Mouse (Mus musculus) C2C12 (cell line): ENCODE results near the gene Esrra. TPM values are rescaled to one million over a fixed set of nuclear protein-coding genes. Genes with fewer than 3 reads are reported as not detected.

Experiments
- H3K27me3 ChIP-seq: one replicate; pipeline ENCODE4 v1.6.1; 2011; ENCODE audit not compliant: control insufficient read depth, insufficient read depth, insufficient read length
- H3K36me3 ChIP-seq: one replicate; pipeline ENCODE4 v1.6.1; 2011; ENCODE audit not compliant: control insufficient read depth, insufficient read depth
- H3K4me3 ChIP-seq: one replicate; pipeline ENCODE4 v1.5.1; 2011; ENCODE audit warnings: mild to moderate bottlenecking, control low read depth; ENCODE audit not compliant: poor library complexity, insufficient read depth, severe bottlenecking
- H3K79me2 ChIP-seq: one replicate; pipeline ENCODE4 v1.6.1; 2011; ENCODE audit not compliant: control insufficient read depth, insufficient read depth
- H3K79me3 ChIP-seq: one replicate; pipeline ENCODE4 v1.6.1; 2011; ENCODE audit warnings: low read depth, control low read depth
- H3ac ChIP-seq: one replicate; pipeline ENCODE3; 2011; ENCODE audit warnings: low read depth; ENCODE audit not compliant: control insufficient read depth, insufficient read length
- CEBPB ChIP-seq: IDR thresholded peaks from one replicate; pipeline ENCODE4 v1.6.1; 2011; ENCODE audit warnings: low read depth, mild to moderate bottlenecking, control low read depth, moderate library complexity
- CTCF ChIP-seq: IDR thresholded peaks from one replicate; pipeline ENCODE4 v1.5.1; 2011; ENCODE audit not compliant: control insufficient read depth, insufficient read depth, insufficient read length
- FOSL1 ChIP-seq: IDR thresholded peaks from one replicate; pipeline ENCODE4 v1.8.0; 2011; ENCODE audit warnings: mild to moderate bottlenecking, low read length; ENCODE audit not compliant: poor library complexity, insufficient read depth, severe bottlenecking
- MAX ChIP-seq: IDR thresholded peaks from one replicate; pipeline ENCODE4 v1.6.1; 2011; ENCODE audit warnings: mild to moderate bottlenecking, control low read depth
- MYOD1 ChIP-seq: IDR thresholded peaks from one replicate; pipeline ENCODE4 v1.6.1; 2011; ENCODE audit warnings: low read depth; ENCODE audit not compliant: control insufficient read depth, insufficient read length
- MYOG ChIP-seq: IDR thresholded peaks from one replicate; pipeline ENCODE4 v1.6.1; 2011; ENCODE audit not compliant: control insufficient read depth, insufficient read length; ENCODE audit errors: extremely low read depth
- USF1 ChIP-seq: IDR thresholded peaks from one replicate; pipeline ENCODE4 v1.6.1; 2011; ENCODE audit warnings: low read depth, mild to moderate bottlenecking, control low read depth, moderate library complexity
- microRNA-seq: library from miRNA; unstranded; fragments of <30 nt; microRNA quantifications from one replicate; pipeline ENCODE4, GENCODE M21; 2019; ENCODE audit warnings: borderline microRNAs expressed
- polyA plus RNA-seq: library from polyadenylated mRNA; unstranded; fragments of >200 nt; fragmentation: generic; extraction: Trizol; gene quantifications from one replicate; pipeline ENCODE4 v1.2.1, GENCODE M21; 2012; ENCODE audit warnings: missing spikeins

Gene Esrra
- polyA plus RNA-seq, 1 experiment, result 43.2 TPM

GRCm38 (mm10) chr19:6875834-6876233 is 45.8 kb downstream of the Esrra start:
- Histone ChIP-seq H3K36me3 (no peaks in the 10 kb centered on the region), H3K79me2 (no peaks in the 10 kb centered on the region), H3K79me3 (no peaks in the 10 kb centered on the region), H3K4me3 (no peak overlapping the region), H3ac (no peak overlapping the region), H3K27me3 (no peaks in the 10 kb centered on the region)
- TF ChIP-seq MYOD1, result no peak
- TF ChIP-seq CTCF, result no peak
- TF ChIP-seq USF1, result no peak
- no peak for TF ChIP-seq MAX

- H3K79me3 ChIP-seq, result no peaks in the 10 kb centered on the region
- no peaks in the 10 kb centered on the region for H3K79me2 ChIP-seq
- H3ac ChIP-seq, result no peak overlapping the region
- no peaks in the 10 kb centered on the region for H3K36me3 ChIP-seq
- no peak overlapping the region for H3K4me3 ChIP-seq
- TF ChIP-seq USF1, result peak; percentile 51
- no peak for TF ChIP-seq MAX
- no peaks in the 10 kb centered on the region for H3K27me3 ChIP-seq
Observed at GRCm38 (mm10) chr19:6874257-6874656, 47.4 kb downstream of the Esrra start.

GRCm38 (mm10) chr19:6872701-6873100 is 48.9 kb downstream of the Esrra start:
- H3K79me3 ChIP-seq, result no peaks in the 10 kb centered on the region
- no peaks in the 10 kb centered on the region for H3K36me3 ChIP-seq
- TF ChIP-seq MAX, result no peak
- TF ChIP-seq MYOD1, result no peak
- TF ChIP-seq USF1, result no peak
- TF ChIP-seq CEBPB, result no peak
- no peak for TF ChIP-seq FOSL1
- TF ChIP-seq MYOG, result no peak
- TF ChIP-seq CTCF, result no peak
- H3ac ChIP-seq, result no peak overlapping the region
- H3K4me3 ChIP-seq, result no peak overlapping the region
- H3K79me2 ChIP-seq, result no peaks in the 10 kb centered on the region
- H3K27me3 ChIP-seq, result no peaks in the 10 kb centered on the region

GRCm38 (mm10) chr19:6871574-6872271 is 49.9 kb downstream of the Esrra start:
- TF ChIP-seq MYOG (no peak), CTCF (peak; percentile 27), MAX (no peak)
- H3K79me2 ChIP-seq, result no peaks in the 10 kb centered on the region
- no peaks in the 10 kb centered on the region for H3K36me3 ChIP-seq
- H3ac ChIP-seq, result no peak overlapping the region
- no peak overlapping the region for H3K4me3 ChIP-seq
- H3K79me3 ChIP-seq, result no peaks in the 10 kb centered on the region
- H3K27me3 ChIP-seq, result no peaks in the 10 kb centered on the region

- Histone ChIP-seq H3K36me3 (no peaks in the 10 kb centered on the region), H3ac (no peak overlapping the region), H3K79me2 (no peaks in the 10 kb centered on the region), H3K27me3 (no peaks in the 10 kb centered on the region), H3K4me3 (no peak overlapping the region), H3K79me3 (no peaks in the 10 kb centered on the region)
- TF ChIP-seq MYOD1 (no peak), CTCF (no peak), CEBPB (no peak), FOSL1 (no peak), USF1 (no peak), MAX (no peak), MYOG (no peak)
Observed at GRCm38 (mm10) chr19:6869355-6869754, 52.3 kb downstream of the Esrra start.

GRCm38 (mm10) chr19:6861451-6861850 is 60.2 kb downstream of the Esrra start:
- H3K79me3 ChIP-seq, result no peaks in the 10 kb centered on the region
- H3K4me3 ChIP-seq, result no peak overlapping the region

More at GRCm38 (mm10) chr19:6861451-6861850, 60.2 kb downstream of the Esrra start:
- H3K79me2 ChIP-seq, result no peaks in the 10 kb centered on the region
- no peaks in the 10 kb centered on the region for H3K27me3 ChIP-seq
- H3K36me3 ChIP-seq, result no peaks in the 10 kb centered on the region
- TF ChIP-seq MYOD1 (no peak), CTCF (no peak), FOSL1 (no peak), CEBPB (no peak), USF1 (no peak), MYOG (no peak), MAX (no peak)
- H3ac ChIP-seq, result no peak overlapping the region

Small RNA genes within 50 kb of the gene (microRNA-seq; reads per million reads assigned to microRNA genes)
- 1.8 reads per million, percentile 38 among the genes with 10 or more reads in this experiment for gene Mir6990

Other genes with a start within 250 kb of the Esrra start
- gene Rps6ka4, start 81.2 kb downstream of the Esrra start, polyA plus RNA-seq, result 103 TPM
- gene Ccdc88b, start 63.6 kb downstream of the Esrra start, polyA plus RNA-seq, result 0.27 TPM
- 264 TPM for gene Trmt112, start 12.1 kb downstream of the Esrra start, polyA plus RNA-seq
- gene Prdx5, start 11.7 kb downstream of the Esrra start, polyA plus RNA-seq, result 270 TPM
- gene Catsperz, start 3.6 kb upstream of the Esrra start, polyA plus RNA-seq, result 0.16 TPM
- gene Kcnk4, start 12.7 kb upstream of the Esrra start, polyA plus RNA-seq, result 0.26 TPM
- 84.0 TPM for gene Bad, start 20.0 kb upstream of the Esrra start, polyA plus RNA-seq
- gene Gpr137, start 20.7 kb upstream of the Esrra start, polyA plus RNA-seq, result 31.2 TPM
- 1,811 TPM for gene Ppp1r14b, start 53.2 kb upstream of the Esrra start, polyA plus RNA-seq
- gene Plcb3, start 54.7 kb upstream of the Esrra start, polyA plus RNA-seq, result 51.7 TPM
- gene Fkbp2, start 58.7 kb upstream of the Esrra start, polyA plus RNA-seq, result 148 TPM
- gene Vegfb, start 65.8 kb upstream of the Esrra start, polyA plus RNA-seq, result 37.7 TPM
- 12.2 TPM for gene Dnajc4, start 70.8 kb upstream of the Esrra start, polyA plus RNA-seq
- 18.2 TPM for gene Nudt22, start 74.3 kb upstream of the Esrra start, polyA plus RNA-seq
- 4.7 TPM for gene Trpt1, start 74.3 kb upstream of the Esrra start, polyA plus RNA-seq
- gene Fermt3, start 97.7 kb upstream of the Esrra start, polyA plus RNA-seq, result 0.37 TPM
- gene Stip1, start 118.2 kb upstream of the Esrra start, polyA plus RNA-seq, result 309 TPM
- 8.3 TPM for gene Macrod1, start 135.0 kb upstream of the Esrra start, polyA plus RNA-seq
- gene Flrt1, start 183.9 kb upstream of the Esrra start, polyA plus RNA-seq, result 0.08 TPM